8 mouse cellular contexts compared by ENCODE assay signal in the genomic region with DNA sequence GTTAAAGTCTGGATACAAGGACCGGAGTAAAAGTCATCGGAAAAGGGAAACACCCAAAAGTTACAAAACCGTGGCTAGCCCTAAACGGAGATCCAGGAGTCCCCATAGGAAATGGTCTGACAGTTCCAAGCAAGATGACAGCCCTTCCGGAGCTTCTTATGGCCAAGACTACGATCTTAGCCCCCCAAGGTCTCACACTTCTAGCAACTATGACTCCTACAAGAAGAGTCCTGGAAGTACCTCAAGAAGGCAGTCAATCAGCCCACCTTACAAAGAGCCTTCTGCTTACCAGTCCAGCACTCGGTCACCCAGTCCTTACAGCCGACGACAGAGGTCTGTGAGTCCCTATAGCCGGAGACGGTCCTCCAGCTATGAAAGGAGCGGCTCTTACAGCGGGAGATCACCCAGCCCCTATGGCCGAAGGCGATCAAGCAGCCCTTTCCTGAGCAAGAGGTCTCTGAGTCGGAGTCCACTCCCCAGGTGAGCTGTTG. TPM values are rescaled to one million over a fixed set of nuclear protein-coding genes. Genes with fewer than 3 reads are reported as not detected.
DNase-seq lines count a peak whose midpoint lies in the region; ATAC-seq and TF ChIP-seq lines count a peak whose summit lies in the region.

No protein-coding gene starts in this region.

- no peaks in the 10 kb centered on the region for H3K27me3 ChIP-seq in heart, embryonic 16.5 days (ENCODE audit: control insufficient read depth, insufficient read depth, low read length)
- no peaks in the 10 kb centered on the region for H3K27me3 ChIP-seq in stomach, embryonic 14.5 days (ENCODE audit: control insufficient read depth, insufficient read depth, low read length)

- intact Hi-C loops in left cerebral cortex, adult 2 months (cut with DNase I) = loop anchor here (5.0 kb wide), 1 partner anchor 177 kb away; the partner anchor contains the start of gene Rpl19

- peak overlapping the region; percentile 68 for H3K4me3 ChIP-seq in left cerebral cortex, adult 2 months
- H3K4me3 ChIP-seq in heart, embryonic 16.5 days (ENCODE audit: low read length) = peak overlapping the region; percentile 99
- peak overlapping the region; percentile 94 for H3K4me3 ChIP-seq in stomach, embryonic 14.5 days (ENCODE audit: low read depth, low read length)

- ATAC-seq in heart, embryonic 16.5 days (replicated peaks; ENCODE audit: extremely low read depth, insufficient read depth, low FRiP score) = no peak
- no peak for ATAC-seq in stomach, embryonic 14.5 days (ENCODE audit: insufficient number of reproducible peaks, insufficient read depth, low FRiP score, low read depth)
- no peak for ATAC-seq in cerebellum, adult (ENCODE audit: insufficient number of reproducible peaks, low FRiP score, low TSS enrichment)

- peak overlapping the region; percentile 98 for H3K27ac ChIP-seq in left cerebral cortex, adult 2 months
- H3K27ac ChIP-seq in heart, embryonic 16.5 days (ENCODE audit: low read length) = peak overlapping the region; percentile 100
- peak overlapping the region; percentile 100; the same call in 1 of the 2 replicates for H3K27ac ChIP-seq in stomach, embryonic 14.5 days (ENCODE audit: low read length)

- peaks cover 11% of the 10 kb centered on the region for H3K4me1 ChIP-seq in heart, embryonic 16.5 days (ENCODE audit: control insufficient read depth, insufficient read depth, low read length)
- H3K4me1 ChIP-seq in stomach, embryonic 14.5 days (ENCODE audit: control insufficient read depth, insufficient read depth, low read length) = peaks cover 5% of the 10 kb centered on the region; the same call in 1 of the 2 replicates

- DNase-seq in left cerebral cortex, adult 2 months (ENCODE audit: extremely low spot score in 1 of 2, low spot score in 2 of 2) = no peak
- no peak for DNase-seq in left cerebral cortex, adult 18-20 months (ENCODE audit: low spot score in 2 of 2)
- peak; percentile 15 for DNase-seq in embryo, embryonic 9.5 days (ENCODE audit: extremely low spot score)
- DNase-seq in kidney, postnatal 25 days = peak; percentile 25 to 51
- peak; percentile 26 for DNase-seq in mesoderm, embryonic 11.5 days (ENCODE audit: low read depth, low spot score)

- H3K9ac ChIP-seq in heart, embryonic 16.5 days (ENCODE audit: low read length) = peak overlapping the region; percentile 100
- peak overlapping the region; percentile 100 for H3K9ac ChIP-seq in stomach, embryonic 14.5 days (replicated peaks; ENCODE audit: low read depth, low read length)

- peaks cover 4% of the 10 kb centered on the region; the same call in 1 of the 2 replicates for H3K36me3 ChIP-seq in heart, embryonic 16.5 days (ENCODE audit: control insufficient read depth, insufficient read depth)
- peaks cover 12% of the 10 kb centered on the region; the same call in 1 of the 2 replicates for H3K36me3 ChIP-seq in stomach, embryonic 14.5 days (ENCODE audit: control insufficient read depth, insufficient read depth, low read length)

- WGBS in heart, embryonic 16.5 days = under 1% methylated on average over 16 of the region's 16 CpGs
- WGBS in stomach, embryonic 14.5 days = under 1% methylated on average over 16 of the region's 16 CpGs

- H3K9me3 ChIP-seq in heart, embryonic 16.5 days (replicated peaks; ENCODE audit: control insufficient read depth, low read length) = no peaks in the 10 kb centered on the region
- no peaks in the 10 kb centered on the region for H3K9me3 ChIP-seq in stomach, embryonic 14.5 days (ENCODE audit: control insufficient read depth, low read depth, low read length)

- no peak for TF ChIP-seq CTCF in left cerebral cortex, adult 2 months (IDR thresholded peaks at IDR 0.05)

- H3K4me2 ChIP-seq in heart, embryonic 16.5 days (ENCODE audit: low read depth, low read length) = peak overlapping the region; percentile 86
- peak overlapping the region; percentile 93 for H3K4me2 ChIP-seq in stomach, embryonic 14.5 days (replicated peaks; ENCODE audit: low read depth, low read length)

RNA-seq across cellular contexts. Expression of gene Cdk12, which starts 1.1 kb away (rescaled TPM):
- total RNA-seq in left cerebral cortex, adult 2 months (2021) = 10 to 100 TPM; 40.0 to 40.3 TPM
- 10 to 100 TPM; 34.9 to 36.2 TPM for total RNA-seq in left cerebral cortex, adult 18-20 months (2021)
- 6.2 and 6.4 TPM in 2 replicates for polyA plus RNA-seq in heart, embryonic 16.5 days (2015; fragmentation: Nextera tagmentation; extraction: Ambion mirVana)
- polyA plus RNA-seq in stomach, embryonic 14.5 days (2014; fragmentation: Nextera tagmentation; extraction: Ambion mirVana) = 17.4 and 19.8 TPM in 2 replicates

RNA-seq across cellular contexts. Expression of gene Med1, which starts 10.9 kb away (rescaled TPM):
- total RNA-seq in left cerebral cortex, adult 2 months (2021) = 10 to 100 TPM; 54.9 to 55.1 TPM
- 10 to 100 TPM; 51.1 to 52.4 TPM for total RNA-seq in left cerebral cortex, adult 18-20 months (2021)
- 45.7 and 49.2 TPM in 2 replicates for polyA plus RNA-seq in heart, embryonic 16.5 days (2015; fragmentation: Nextera tagmentation; extraction: Ambion mirVana)
- polyA plus RNA-seq in stomach, embryonic 14.5 days (2014; fragmentation: Nextera tagmentation; extraction: Ambion mirVana) = 60.5 and 62.1 TPM in 2 replicates

RNA-seq across cellular contexts. Expression of gene Fbxl20, which starts 53.8 kb away (rescaled TPM):
- 10 to 100 TPM; 33.2 to 33.6 TPM for total RNA-seq in left cerebral cortex, adult 2 months (2021)
- total RNA-seq in left cerebral cortex, adult 18-20 months (2021) = 10 to 100 TPM; 33.4 to 35.9 TPM
- 14.9 and 15.9 TPM in 2 replicates for polyA plus RNA-seq in heart, embryonic 16.5 days (2015; fragmentation: Nextera tagmentation; extraction: Ambion mirVana)
- polyA plus RNA-seq in stomach, embryonic 14.5 days (2014; fragmentation: Nextera tagmentation; extraction: Ambion mirVana) = 14.1 and 16.8 TPM in 2 replicates

Comparison
In these comparisons a context has a peak if more than half of its experiments do, and no peak if none do; other contexts are left out.
1. DNase-seq: peak in embryo, embryonic 9.5 days (single experiment), kidney, postnatal 25 days (2 of 2) and mesoderm, embryonic 11.5 days (single experiment); none in left cerebral cortex, adult 2 months (0 of 2) and left cerebral cortex, adult 18-20 months (0 of 2).
2. Peak in every context shown above with its lines, with median percentiles within 50 percentile points of each other: H3K27ac ChIP-seq and H3K4me3 ChIP-seq.